ENCODE assay signal across 23 mouse cellular contexts in the genomic region with DNA sequence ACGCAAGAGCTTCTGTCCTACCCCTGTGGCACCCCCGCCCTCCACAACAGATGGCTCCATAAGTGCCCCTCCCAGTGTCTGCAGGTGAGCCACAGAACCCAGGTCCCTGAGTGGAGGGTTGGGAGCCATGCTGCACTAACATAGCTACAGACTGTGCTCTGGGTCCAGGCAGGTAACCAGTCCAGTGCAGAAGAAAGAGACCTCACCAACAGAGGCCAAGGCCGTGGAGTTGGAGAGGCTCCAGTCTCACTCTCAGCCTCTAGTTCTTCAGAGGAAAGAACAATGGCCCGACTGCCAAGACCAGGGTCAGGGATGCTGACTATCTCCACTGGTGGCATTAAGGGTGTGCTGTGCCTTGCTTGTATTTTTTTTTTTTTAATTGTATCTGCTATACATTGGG.
"Had no signal": no experiment of that assay in that cellular context is flagged by ENCODE, and none has a peak within 500 bp of the region (broad histone marks: within the 10 kb centered on the region; RNA-seq: fewer than 3 reads in every experiment).

No protein-coding gene starts in this region.

- DNase-seq: gastrocnemius, adult 2 months; gastrocnemius, postnatal 10 days; gastrocnemius, postnatal 25 days; heart, adult 18-20 months; heart, postnatal 10 days; heart, postnatal 4 days; kidney, adult 18-20 months; kidney, adult 8-10 months; kidney, postnatal 10 days; kidney, postnatal 25 days; kidney, postnatal 4 days; liver; liver, embryonic 13.5 days had no signal

- H3K27me3 ChIP-seq: heart, embryonic 12.5 days; hindbrain, embryonic 12.5 days; limb, embryonic 12.5 days; liver, embryonic 13.5 days; liver, embryonic 15.5 days had no signal

- H3K27ac ChIP-seq: gastrocnemius, adult 2 months; heart, embryonic 10.5 days; hindbrain, embryonic 10.5 days; hindbrain, embryonic 12.5 days; hindbrain, embryonic 14.5 days; layer of hippocampus, adult 2 months; left cerebral cortex, adult 2 months; limb, embryonic 10.5 days; limb, embryonic 12.5 days; liver, embryonic 13.5 days; liver, embryonic 15.5 days had no signal

- H3K4me1 ChIP-seq: heart, embryonic 10.5 days; heart, embryonic 12.5 days; hindbrain, embryonic 10.5 days; hindbrain, embryonic 12.5 days; limb, embryonic 10.5 days; limb, embryonic 12.5 days; liver, embryonic 15.5 days had no signal

- H3K4me3 ChIP-seq: gastrocnemius, adult 2 months; heart, embryonic 10.5 days; heart, embryonic 12.5 days; hindbrain, embryonic 10.5 days; hindbrain, embryonic 12.5 days; layer of hippocampus, adult 2 months; left cerebral cortex, adult 2 months; limb, embryonic 10.5 days; limb, embryonic 12.5 days; liver, embryonic 13.5 days; liver, embryonic 15.5 days had no signal
